Mouse (Mus musculus): ENCODE data around the gene Calr.

The Calr gene

DNA sequence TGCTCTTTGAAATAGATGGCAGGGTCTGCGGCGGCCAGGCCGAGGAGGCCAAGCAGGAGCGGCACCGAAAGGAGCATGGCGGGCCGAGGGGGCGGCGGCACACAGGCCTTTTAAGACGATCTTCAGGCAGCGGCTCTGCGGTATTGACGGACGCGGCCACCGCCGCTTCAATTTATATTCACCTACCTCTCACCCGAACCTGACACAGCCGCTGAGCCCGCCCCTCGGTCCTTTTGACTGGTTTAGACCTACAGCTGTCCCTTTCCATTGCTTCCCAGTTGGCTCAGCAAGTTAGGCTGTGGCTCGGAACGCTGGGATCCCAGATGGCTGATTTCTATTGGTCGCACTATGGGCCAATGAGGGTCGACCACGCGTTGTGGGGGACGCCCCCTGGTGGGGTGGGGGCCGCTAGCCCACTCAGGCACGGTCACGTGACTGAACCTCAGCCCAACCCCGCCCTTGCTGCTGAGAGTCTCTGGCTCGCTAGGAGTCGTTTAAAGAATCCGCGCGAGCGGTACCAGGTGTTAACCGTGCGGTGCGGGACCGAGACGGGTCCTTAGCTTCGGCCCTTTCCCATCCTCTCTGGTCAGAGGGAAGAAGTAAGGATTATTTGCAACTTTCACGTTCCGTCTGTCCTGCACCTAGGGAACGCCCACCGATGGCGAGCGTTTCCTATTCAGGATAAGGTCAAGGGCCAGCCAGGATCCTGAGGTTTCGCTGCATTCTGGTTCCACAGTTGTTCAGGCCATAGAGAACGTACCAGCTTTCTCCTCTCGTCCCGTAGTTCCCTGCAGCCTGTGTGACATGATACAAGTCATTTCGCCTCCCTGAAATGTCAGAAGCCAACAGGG, at the start of gene Calr:
TSS of gene Calr (minus strand) at position 213 of the 851 bp plus-strand sequence.
- DNase-seq (ENCODE audit: extremely low read depth, low read depth, low spot score): peak; percentile 98

DNA sequence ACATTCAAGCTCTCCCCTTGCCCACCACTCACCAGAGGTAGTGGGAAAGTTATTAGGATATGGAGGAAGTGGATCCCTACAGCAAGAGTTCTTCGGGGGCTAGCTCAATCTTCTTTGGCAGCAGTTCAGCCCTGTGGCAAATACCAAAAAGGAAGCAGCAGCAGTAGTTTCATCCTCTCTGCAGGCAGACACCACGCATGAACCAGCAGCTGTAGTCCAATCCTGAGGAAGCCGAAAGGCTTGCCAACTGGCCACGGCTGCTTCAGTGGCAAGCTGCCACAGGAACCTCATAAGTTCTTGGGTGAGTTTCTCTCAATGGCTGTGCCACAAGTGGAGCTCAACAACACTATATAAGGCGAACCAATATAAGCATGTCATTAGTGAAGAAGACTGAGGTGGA, 49.2 kb upstream of the Calr start:
- DNase-seq (ENCODE audit: extremely low read depth, low read depth, low spot score): no peak

DNA sequence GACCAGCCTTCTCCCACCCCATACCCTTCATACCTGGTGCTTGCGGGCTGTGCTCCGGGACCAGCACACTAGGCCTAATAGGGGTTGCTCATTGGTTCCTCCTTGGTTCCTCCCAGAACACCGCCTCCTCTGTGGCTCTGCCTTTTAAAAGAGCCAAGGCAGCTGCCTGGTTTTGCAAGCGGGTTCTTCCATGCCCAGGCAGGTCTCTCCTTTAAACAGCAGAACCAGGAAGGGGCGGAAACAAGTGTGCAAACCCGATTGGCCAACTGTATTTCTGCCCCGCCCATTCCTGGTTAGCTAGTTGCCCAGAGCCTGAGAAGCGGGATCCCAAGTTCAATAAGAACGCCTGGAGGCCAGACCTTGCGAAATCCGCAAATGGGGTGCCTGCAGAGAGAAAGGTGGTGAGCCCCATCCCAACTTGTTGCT, 47.0 kb upstream of the Calr start, which contains the start of gene Gcdh:
TSS of gene Gcdh (minus strand) at position 213 of the 426 bp plus-strand sequence.
- peak; percentile 87 for DNase-seq (ENCODE audit: extremely low read depth, low read depth, low spot score)

DNA sequence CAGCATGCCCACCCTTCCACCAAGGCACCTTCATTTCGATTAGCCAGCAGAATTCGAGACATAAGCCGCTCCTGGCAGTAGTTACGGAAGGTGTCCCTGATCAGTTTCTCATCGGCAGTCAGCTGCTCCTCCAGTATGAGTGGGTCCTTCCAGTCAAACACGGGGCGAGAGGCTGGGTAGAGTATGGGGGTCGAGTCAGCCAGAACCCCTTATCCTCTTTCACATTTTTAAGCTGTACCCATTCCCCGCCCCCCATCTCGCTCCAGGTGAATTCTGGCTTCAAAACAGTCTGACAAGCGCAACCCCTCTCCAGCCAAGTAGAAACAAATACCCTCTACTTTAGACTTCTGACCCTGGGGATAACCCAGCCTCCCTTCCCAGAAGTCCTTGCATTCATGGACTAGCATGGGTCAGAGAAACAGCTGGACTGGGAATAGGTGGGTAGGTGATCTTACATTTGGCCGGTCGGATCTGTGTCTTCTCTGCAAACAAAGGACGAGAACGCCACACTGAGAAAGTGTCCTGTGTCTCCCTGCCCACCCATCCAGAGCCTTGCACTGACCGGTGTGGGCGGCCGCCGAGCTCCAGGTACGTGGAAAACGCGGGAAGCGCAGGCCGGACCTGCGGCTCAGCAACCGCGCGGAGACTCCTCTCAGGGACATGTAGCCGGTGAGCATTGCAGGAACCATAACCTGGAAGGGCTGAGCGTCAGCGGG, 46.4 kb upstream of the Calr start:
- DNase-seq (ENCODE audit: extremely low read depth, low read depth, low spot score): no peak

DNA sequence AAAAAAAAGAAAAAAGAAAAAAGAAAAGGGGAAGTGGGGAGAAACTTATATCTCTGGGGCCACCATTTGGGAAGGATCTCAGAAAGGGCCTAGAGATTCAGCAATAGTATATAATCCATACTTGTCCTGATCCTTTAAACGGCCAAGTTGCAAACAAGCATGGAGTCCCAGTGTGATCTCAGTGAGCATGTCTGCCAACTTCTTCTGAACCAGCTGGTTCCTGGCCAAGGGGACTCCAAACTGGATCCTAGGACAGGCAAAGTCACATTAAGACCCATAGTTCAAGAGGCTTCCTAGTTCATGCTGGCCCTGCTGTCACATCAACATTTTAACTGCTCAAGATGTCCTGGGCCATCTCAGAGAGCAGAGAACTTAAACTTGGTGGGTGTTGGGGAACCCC, 42.4 kb upstream of the Calr start:
- no peak for DNase-seq (ENCODE audit: extremely low read depth, low read depth, low spot score)

DNA sequence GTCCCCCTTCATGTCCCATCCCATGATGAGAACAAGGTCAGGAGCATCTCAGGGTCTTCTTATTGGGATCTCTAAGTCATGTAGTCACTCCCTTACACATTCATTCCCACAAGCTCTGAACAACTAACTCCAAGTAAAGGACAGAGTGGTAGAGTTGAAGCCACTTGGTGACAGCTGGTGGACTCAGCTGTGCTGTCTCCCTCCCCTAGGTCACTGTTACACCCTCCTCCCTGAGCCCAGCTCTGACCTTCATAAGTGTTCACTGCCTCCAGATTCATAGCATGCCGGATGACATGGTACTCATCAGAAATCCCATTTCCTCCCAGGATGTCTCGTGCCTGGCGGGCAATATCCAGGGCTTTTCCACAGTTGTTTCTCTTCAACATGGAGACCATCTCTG, 41.5 kb upstream of the Calr start:
- DNase-seq (ENCODE audit: extremely low read depth, low read depth, low spot score): no peak

DNA sequence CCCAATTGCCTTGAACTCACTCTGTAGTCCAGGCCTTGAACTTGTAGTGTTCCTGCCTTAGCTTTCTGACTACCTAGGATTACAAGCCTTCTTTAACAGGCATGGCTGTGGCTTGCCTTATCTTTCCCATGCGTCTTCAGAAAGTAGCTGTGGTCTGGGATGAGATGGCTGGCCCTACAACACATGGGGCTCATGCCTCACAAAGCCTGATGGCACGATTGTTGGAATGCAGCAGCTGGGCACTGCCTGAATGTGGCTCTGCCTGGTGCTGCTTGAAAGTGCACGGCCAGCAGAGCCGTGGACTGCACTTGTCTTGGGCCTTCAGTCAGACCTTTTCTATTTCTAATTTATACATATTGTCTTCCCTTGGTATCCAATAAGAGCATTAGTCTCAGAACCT, 38.0 kb upstream of the Calr start:
- no peak for DNase-seq (ENCODE audit: extremely low read depth, low read depth, low spot score)

DNA sequence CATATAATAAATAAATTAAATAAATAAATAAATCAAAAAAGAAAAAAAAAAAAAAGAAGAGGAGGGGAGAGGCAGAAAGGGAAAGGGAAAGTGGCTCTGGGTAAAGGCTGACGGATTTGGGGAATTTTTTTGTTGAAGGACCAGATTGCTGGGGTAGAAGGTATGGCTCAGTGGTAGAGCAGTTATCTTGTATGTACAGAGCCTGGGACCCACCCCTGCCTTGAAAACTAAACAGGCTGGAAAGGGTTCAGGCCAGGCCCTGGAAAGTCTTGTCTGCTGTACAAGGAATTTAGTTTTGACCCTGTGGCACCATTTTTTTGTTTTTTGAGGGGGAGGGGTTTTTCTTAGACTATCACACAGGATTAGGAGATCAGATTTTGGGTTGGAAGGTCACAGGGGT, 32.2 kb upstream of the Calr start:
- DNase-seq (ENCODE audit: extremely low read depth, low read depth, low spot score): no peak

DNA sequence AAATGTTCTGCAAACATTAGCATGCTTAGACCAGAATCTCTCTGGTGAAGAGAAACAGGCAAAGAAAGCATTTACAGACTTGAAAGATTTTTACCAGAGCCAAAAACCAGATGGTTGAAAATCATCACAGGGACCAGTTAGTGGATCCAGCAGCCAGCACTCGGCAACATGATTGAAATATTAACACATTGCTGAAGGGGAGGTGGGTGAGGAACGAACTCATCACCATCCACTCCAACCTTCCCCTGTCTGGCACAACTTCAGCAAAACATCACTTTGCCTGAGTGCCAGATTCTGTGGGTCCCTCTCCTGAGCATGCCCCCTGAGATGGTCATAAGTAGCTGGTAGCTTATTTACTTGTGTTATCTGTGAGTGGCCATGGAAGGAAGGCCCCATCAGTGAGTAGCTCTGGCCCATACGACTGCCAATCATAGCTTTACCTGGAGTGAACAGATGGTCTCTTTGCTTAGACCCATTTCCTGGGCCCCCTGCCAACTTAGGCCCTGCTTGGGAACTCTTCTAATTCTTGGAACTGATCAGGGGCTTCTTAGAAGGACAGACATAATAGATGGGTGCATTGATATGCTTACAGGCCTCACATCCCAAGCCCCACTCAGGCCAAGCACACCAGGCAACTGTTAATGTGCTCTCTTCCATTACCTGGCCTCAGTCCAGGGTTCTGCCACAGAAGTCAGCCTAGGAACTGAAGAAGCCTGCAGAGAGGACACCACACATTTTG, 30.7 kb upstream of the Calr start:
- no peak for DNase-seq (ENCODE audit: extremely low read depth, low read depth, low spot score)

DNA sequence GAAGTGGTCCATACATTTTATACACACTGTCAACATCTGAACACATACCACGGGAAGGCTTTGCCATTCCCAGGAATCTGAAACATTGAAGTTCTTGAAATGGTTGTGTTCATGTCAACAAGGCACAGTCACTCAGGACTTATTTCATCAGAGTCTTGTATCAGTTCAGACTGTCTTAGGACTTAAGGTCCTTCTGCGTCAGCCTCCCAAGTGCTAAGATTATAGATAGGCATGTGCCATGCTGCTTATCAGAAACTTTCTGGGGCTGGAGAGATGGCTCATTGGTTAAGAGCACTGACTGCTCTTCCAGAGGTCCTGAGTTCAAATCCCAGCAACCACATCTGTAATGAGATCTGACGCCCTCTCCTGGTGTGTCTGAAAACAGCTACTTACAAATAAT, 27.6 kb upstream of the Calr start:
- no peak for DNase-seq (ENCODE audit: extremely low read depth, low read depth, low spot score)

DNA sequence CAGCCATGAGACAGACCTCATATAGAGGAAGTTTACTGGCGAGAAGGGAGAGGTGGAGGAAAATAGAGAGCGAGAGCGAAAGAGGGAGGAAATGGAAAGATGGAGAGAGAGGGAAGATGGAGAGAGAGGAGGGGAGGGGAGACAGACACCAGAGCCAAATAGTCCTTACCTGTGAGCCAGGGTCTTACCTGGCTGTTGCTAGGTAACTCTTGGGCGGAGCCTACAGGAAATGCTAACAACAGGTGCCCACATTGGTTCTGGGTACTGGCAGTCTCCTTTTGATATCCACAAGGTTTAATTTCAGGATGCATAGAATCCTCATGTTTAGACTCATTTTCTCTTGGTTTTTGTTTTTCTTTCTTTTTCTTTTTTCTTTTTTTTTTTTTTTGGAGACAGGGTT, 26.3 kb upstream of the Calr start:
- DNase-seq (ENCODE audit: extremely low read depth, low read depth, low spot score): no peak

DNA sequence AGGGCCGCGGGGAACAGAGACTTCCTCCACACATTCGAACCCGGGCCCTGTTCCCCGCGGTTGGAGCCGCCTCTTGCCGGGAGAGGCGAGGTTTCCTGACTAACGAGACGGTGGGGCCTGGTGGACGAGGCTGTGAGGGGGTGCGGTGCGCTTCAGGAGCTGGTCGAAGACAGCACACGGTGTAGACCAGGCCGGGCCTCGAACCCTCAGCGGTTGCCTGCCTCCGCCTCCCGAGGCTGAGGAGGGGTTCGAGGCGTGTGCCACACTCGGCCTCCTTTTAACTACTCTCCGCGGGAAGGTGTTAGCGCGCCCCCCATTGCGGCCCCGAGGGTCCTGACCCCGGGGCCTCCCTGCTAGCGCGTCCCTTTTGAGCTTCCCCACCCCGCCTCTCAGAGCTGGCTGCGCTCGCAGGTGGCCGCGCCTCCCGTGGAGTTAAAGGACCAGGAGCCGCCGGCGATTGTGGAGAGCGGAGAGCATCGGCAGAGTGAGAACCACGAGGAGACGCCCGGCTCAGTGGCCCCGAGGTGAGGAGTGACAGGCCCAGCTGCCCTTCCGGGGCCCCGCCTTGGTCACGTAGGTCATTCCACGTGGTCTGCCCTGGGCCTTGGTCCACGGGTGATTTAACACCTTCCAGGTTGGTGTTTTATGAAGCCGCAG, 25.7 kb upstream of the Calr start:
- DNase-seq (ENCODE audit: extremely low read depth, low read depth, low spot score): no peak

DNA sequence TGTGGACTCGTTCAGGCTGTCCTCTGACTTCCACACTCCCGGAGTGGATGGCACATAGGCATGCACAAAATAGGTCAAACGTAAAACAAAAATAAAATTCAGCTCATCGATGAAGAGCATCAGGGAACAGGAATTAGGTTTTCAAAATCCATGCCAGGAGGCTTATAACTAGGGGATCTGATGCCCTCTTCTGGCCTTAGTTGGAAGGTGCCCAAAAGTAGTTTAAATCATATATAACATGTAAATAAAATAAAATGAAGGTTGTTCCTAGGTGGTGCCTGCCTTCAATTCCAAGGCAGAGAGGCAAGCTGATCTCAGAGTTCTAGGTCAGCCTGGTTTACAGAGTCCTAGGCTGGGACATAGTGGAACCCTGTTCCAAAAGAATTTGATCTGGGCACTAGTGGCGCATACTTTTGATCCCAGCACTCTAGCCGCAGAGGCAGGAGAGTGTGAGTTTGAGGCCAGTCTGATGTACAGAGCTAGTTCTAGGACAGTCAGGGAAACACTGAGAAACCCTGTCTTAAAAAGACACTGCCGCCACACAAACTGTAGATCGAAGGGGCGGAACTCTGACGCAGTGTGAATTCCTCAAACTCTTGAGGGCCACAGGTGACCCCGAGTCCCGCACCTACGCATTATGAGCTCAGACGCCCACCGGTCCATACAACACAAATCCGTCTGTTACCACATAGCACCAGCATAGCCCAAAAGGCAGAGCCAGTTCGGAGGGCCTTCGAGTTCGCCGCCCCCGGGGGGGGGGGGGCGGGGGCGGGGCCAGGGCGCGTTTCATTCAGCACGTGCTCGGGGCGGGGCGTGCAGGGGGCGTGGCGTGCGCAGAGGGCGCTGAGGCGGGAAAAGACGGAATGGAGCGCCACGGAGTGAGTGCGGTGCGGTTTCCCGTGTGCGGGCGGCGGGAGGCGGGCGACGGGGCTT, 24.9 kb upstream of the Calr start, which contains the start of gene Syce2:
TSS of gene Syce2 (plus strand) at position 736 of the 933 bp plus-strand sequence.
- DNase-seq (ENCODE audit: extremely low read depth, low read depth, low spot score): no peak

DNA sequence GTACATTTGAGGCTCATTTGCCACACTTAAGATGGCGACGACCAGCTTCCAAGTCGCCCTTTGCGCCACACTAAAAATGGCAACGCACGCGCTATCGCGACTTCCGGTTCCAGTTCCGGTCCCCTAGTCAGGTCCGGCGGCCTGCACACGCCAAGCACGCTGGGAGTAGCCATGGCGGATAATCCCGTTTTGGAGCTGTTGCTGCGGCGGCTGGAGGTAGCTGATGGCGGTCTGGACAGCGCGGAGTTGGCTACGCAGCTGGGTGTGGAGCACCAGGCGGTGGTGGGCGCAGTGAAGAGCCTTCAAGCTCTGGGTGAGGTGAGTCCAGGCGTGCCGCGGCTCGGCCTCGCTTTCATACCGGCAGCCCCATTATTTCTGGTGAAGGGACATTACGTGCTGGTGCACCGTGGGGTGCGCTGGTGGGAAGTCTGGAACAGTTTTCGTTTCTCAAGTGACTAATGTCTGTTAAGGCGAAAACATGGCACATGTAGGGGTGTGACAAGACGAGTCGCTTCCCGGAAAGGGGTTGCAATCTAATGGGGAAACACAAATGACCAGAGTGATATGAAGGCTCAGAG, 10.2 kb upstream of the Calr start, which contains the start of gene Farsa:
TSS of gene Farsa (plus strand) at position 126 of the 578 bp plus-strand sequence.
- DNase-seq (ENCODE audit: extremely low read depth, low read depth, low spot score): peak; percentile 45

DNA sequence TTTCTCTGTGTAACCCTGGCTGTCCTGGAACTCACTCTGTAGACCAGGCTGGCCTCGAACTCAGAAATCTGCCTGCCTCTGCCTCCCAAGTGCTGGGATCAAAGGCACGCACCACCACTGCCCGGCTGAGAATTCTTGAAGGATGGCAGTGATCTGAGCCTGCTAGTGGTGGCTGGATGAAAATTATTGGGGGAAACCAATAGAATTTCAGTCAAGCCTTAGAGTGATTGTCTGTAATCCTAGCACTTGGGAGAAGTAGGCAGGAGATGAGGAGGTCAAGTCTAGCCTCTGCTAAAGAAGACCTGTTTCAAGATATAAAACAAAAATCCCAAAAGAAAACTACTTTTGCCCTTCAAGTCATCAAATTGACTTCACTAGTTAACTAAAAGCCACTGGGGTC, 9.7 kb upstream of the Calr start:
- DNase-seq (ENCODE audit: extremely low read depth, low read depth, low spot score): no peak

DNA sequence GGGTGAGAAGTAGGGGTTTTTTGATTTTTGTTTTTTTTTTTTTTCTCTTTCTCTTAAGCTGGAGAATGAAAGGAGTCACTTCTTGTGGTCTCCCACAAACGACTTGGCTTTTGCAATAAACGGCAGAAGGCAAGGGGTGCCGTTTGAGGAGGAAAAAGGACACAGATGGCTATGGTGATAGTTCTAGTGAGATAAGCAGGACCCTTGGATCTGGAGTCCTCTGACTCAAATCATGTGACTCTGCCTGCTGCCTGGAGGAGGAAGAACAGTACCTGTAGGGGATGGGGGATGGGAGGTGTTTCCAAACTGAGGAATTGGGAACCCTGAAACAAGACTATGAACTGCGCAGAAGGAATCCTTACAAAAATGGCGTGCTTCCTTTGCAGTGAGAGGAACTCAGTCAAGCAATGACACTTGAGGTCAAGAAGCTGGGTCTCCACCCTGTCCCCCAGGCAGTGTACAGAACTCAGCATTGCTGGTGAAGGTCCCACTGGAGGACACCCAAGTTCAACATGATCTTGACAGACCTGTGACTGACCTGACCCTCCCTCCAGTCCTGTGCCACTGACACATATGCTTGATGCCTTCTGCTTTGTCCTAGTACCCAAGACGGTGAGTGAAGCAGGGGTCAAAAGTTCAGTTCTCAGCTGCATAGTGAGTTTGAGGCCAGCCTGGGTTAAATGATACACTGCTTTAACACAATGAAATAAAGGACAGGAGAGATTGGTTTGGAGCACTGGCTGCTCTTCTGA, 1.1 kb upstream of the Calr start:
- no peak for DNase-seq (ENCODE audit: extremely low read depth, low read depth, low spot score)

DNA sequence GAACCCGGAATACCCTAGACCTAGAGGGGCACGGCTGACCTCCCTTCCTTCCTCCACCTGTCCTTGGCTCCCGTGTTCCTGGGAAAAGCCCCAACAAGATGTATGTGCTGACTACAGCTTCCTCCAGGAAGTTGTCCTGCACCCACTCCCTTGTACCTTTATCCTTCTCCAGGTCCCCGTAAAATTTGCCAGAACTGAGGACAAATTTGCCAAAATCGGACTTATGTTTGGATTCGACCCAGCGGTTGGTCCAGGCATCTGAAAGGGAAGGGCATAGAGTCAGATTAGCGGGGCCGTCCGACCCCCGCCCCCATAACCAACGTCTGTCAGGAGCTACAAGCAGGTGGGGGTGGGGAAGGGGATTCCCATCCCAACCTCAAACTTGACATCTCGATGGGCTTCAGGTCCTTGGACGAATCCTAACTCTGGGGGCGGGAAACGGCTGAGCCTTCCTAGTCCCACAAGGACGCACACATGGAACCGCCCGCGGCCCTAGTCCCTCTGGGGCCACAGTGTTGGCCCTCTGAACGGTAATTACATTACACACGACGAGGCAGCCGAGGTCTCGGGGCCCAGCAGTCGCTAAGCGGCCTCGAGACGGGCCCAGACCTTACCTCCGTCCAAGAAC, 526 bp downstream of the Calr start:
- no peak for DNase-seq (ENCODE audit: extremely low read depth, low read depth, low spot score)

DNA sequence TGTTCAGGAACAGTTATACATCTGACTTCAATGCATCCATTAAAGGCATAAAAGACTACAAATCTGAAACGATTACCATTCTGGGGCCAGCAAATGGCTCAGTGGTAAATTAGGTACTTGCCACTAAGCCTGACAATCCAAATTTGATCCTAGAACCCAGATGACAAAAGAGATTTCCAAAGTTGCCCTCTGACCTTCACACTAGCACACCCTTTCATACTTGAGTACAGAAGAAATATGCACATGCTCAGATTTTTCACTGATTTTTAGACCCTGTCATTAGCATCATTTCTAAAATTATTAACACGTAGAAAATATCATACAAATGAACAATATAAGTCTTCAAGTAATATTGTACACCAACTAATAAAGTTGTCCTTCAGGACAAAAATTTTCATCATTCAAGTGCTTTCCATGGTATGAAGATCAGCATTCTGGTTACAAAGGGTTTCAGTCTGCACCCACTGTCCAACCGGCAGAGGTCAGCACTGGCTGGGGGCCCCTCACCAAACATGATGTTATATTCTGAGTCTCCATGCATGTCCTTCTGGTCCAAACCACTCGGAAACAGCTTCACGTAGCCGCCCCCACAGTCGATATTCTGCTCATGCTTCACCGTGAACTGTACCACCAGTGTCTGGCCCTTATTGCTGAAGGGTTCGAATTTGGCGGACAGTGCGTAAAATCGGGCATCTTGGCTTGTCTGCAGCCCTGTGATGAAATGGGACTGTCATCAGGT, 1.2 kb downstream of the Calr start:
- no peak for DNase-seq (ENCODE audit: extremely low read depth, low read depth, low spot score)

All from fat pad, adult 2 months (tissue).